Mouse (Mus musculus) MEL (cell line): Measurements from ENCODE around the gene Gbx2.

Experiments
- CTCF ChIP-seq, 3 experiments: IDR thresholded peaks in 2 of 3; conservative IDR thresholded peaks in 1 of 3; 2 replicates each; pipeline ENCODE4 v1.5.1; 2011 to 2012; ENCODE audit warnings: low read length in 3 of 3, low read depth in 2 of 3, mild to moderate bottlenecking in 2 of 3, improper control_type of control experiment in 1 of 3, inconsistent platforms in 1 of 3, mixed read lengths in 1 of 3, moderate library complexity in 1 of 3; ENCODE audit not compliant: control insufficient read depth in 1 of 3, insufficient read depth in 1 of 3, poor library complexity in 1 of 3, severe bottlenecking in 1 of 3
- EP300 ChIP-seq, 2 experiments: IDR thresholded peaks; 2 replicates each; pipeline ENCODE4 v1.6.1; 2011; ENCODE audit warnings: improper control_type of control experiment in 2 of 2, low read length in 2 of 2, low read depth in 1 of 2, mild to moderate bottlenecking in 1 of 2
- ETS1 ChIP-seq: IDR thresholded peaks from 2 replicates; pipeline ENCODE4 v1.6.1; 2012; ENCODE audit warnings: low read depth, mild to moderate bottlenecking, inconsistent platforms, low read length, improper control_type of control experiment, moderate library complexity
- JUND ChIP-seq: IDR thresholded peaks from 2 replicates; pipeline ENCODE4 v1.6.1; 2011; ENCODE audit warnings: low read depth, mild to moderate bottlenecking, improper control_type of control experiment, low read length
- MAZ ChIP-seq: IDR thresholded peaks from 2 replicates; pipeline ENCODE4 v1.6.1; 2012; ENCODE audit warnings: low read depth, mild to moderate bottlenecking, inconsistent platforms, low read length, improper control_type of control experiment
- POLR2A ChIP-seq, 2 experiments: IDR thresholded peaks; 2 replicates each; pipeline ENCODE4 v1.6.1; 2011 to 2012; ENCODE audit warnings: low read length in 2 of 2, mild to moderate bottlenecking in 2 of 2, control low read depth in 1 of 2, improper control_type of control experiment in 1 of 2, low read depth in 1 of 2, moderate library complexity in 1 of 2; ENCODE audit not compliant: control insufficient read depth in 1 of 2, insufficient read depth in 1 of 2, poor library complexity in 1 of 2
- TAL1 ChIP-seq: IDR thresholded peaks from 2 replicates; pipeline ENCODE4 v1.6.1; 2012; ENCODE audit warnings: mild to moderate bottlenecking, inconsistent platforms, low read length, moderate library complexity, mixed read lengths
- ZC3H11A ChIP-seq: IDR thresholded peaks from 2 replicates; pipeline ENCODE4 v1.6.1; 2012; ENCODE audit warnings: low read depth, mild to moderate bottlenecking, inconsistent platforms, low read length, improper control_type of control experiment
- ZMIZ1 ChIP-seq: IDR thresholded peaks from 2 replicates; pipeline ENCODE4 v1.6.1; 2012; ENCODE audit warnings: low read depth, mild to moderate bottlenecking, inconsistent platforms, low read length, improper control_type of control experiment, moderate library complexity

DNA sequence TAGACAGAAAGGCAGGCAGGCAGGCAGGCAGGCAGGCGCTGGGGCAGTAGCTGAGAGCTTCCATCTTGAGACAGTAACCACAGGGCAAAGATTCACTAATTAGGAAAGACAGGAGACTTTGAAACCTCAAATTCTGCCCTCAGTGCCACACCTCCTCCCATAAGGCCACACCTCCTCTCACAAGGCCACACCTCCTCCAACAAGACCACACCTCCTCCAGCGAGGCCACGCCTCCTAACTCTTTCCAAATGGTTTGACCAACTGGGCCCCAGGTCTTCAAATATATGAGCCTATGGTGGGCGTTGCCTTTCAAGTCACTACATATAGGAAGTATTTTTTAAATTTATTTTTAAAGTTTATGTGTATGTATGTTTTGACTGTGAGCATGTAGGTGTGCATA lies 29.6 kb downstream of the Gbx2 start:
- TF ChIP-seq EP300 (IDR thresholded peaks at IDR 0.05; ENCODE audit: low read depth in 1 of 2, low read length in 2 of 2), result no peak
- TF ChIP-seq MAZ, result no peak
- no peak for TF ChIP-seq CTCF (IDR thresholded peaks at IDR 0.05 in 2 of 3, conservative IDR thresholded peaks at IDR 0.05 in 1 of 3; ENCODE audit: control insufficient read depth in 1 of 3, insufficient read depth in 1 of 3, low read depth in 2 of 3, low read length in 3 of 3, poor library complexity in 1 of 3, severe bottlenecking in 1 of 3)
- no peak for TF ChIP-seq POLR2A (IDR thresholded peaks at IDR 0.05; ENCODE audit: control insufficient read depth in 1 of 2, insufficient read depth in 1 of 2, low read depth in 1 of 2, low read length in 2 of 2, poor library complexity in 1 of 2)
- TF ChIP-seq JUND, result no peak
- TF ChIP-seq ZC3H11A, result no peak
- TF ChIP-seq TAL1, result no peak
- TF ChIP-seq ETS1, result no peak
- TF ChIP-seq ZMIZ1, result no peak
